Mouse (Mus musculus): ENCODE data around the gene Ankrd27.

GRCm38 (mm10) chr7:35554605-35555175 is 31.4 kb upstream of the Ankrd27 start:
- TF ChIP-seq CTCF (IDR thresholded peaks at IDR 0.05; ENCODE audit: low read depth, low read length) (no peak), POLR2AphosphoS5 (IDR thresholded peaks at IDR 0.05; ENCODE audit: insufficient replicate concordance, low read depth, low read length) (no peak), GATA1 (IDR thresholded peaks at IDR 0.05; ENCODE audit: borderline replicate concordance, low read length) (no peak), TAL1 (conservative IDR thresholded peaks at IDR 0.05; ENCODE audit: low read depth, low read length) (no peak), GATA2 (IDR thresholded peaks at IDR 0.05; ENCODE audit: borderline replicate concordance, low read depth, low read length) (no peak)
